Mouse (Mus musculus): ENCODE data around the gene Foxp2. TPM values are rescaled to one million over a fixed set of nuclear protein-coding genes. Genes with fewer than 3 reads are reported as not detected.

Foxp2 gene
- polyA plus RNA-seq, 1 experiment from 2014 or later: 44.4 TPM

GRCm38 (mm10) chr6:15466634-15467033 lies 565.5 kb downstream of the Foxp2 start:
- WGBS: 59% methylated on average over 1 of the region's 1 CpGs
- ATAC-seq: no peak
- H3K9me3 ChIP-seq (ENCODE audit: control insufficient read depth, low read length): no peaks in the 10 kb centered on the region

GRCm38 (mm10) chr6:15486909-15487308 lies 585.8 kb downstream of the Foxp2 start:
- WGBS: 67% methylated on average over 2 of the region's 2 CpGs
- H3K4me2 ChIP-seq (ENCODE audit: low read length): no peak overlapping the region
- no peaks in the 10 kb centered on the region for H3K9me3 ChIP-seq (ENCODE audit: control insufficient read depth, low read length)
- no peak for ATAC-seq
- no peaks in the 10 kb centered on the region for H3K4me1 ChIP-seq (replicated peaks; ENCODE audit: control insufficient read depth, insufficient read depth, low read length)
- no peaks in the 10 kb centered on the region for H3K27me3 ChIP-seq (replicated peaks; ENCODE audit: control insufficient read depth, insufficient read depth, low read length)
- H3K4me3 ChIP-seq (replicated peaks; ENCODE audit: low read length): no peak overlapping the region
- no peak overlapping the region for H3K9ac ChIP-seq (replicated peaks; ENCODE audit: low read depth, low read length)
- no peak overlapping the region for H3K27ac ChIP-seq (ENCODE audit: low read length)
- no peaks in the 10 kb centered on the region for H3K36me3 ChIP-seq (ENCODE audit: control insufficient read depth, insufficient read depth)

More at GRCm38 (mm10) chr6:15466634-15467033, 565.5 kb downstream of the Foxp2 start:
- Histone ChIP-seq H3K4me2 (ENCODE audit: low read length) (no peak overlapping the region), H3K27me3 (replicated peaks; ENCODE audit: control insufficient read depth, insufficient read depth, low read length) (no peaks in the 10 kb centered on the region), H3K36me3 (ENCODE audit: control insufficient read depth, insufficient read depth) (no peaks in the 10 kb centered on the region), H3K4me1 (replicated peaks; ENCODE audit: control insufficient read depth, insufficient read depth, low read length) (no peaks in the 10 kb centered on the region), H3K9ac (replicated peaks; ENCODE audit: low read depth, low read length) (no peak overlapping the region), H3K27ac (ENCODE audit: low read length) (no peak overlapping the region), H3K4me3 (replicated peaks; ENCODE audit: low read length) (no peak overlapping the region)

Small RNA genes within 50 kb of the gene (microRNA-seq; reads per million reads assigned to microRNA genes)
- not detected for gene Gm25470

Other genes starting within 250 kb of the Foxp2 start
- gene Ppp1r3a, start 146.1 kb upstream of the Foxp2 start, polyA plus RNA-seq (2015; fragmentation: Nextera tagmentation; extraction: Ambion mirVana): not detected in 2 replicates